Mouse (Mus musculus): ENCODE results near the gene Olfr718-ps1. TPM values are rescaled to one million over a fixed set of nuclear protein-coding genes. Genes with fewer than 3 reads are reported as not detected.
"Not testable (repeated sequence)": the region's sequence is repeated elsewhere in the genome, so short reads cannot be mapped to it uniquely, and the experiment has no call there.

Olfr718-ps1 gene
- polyA plus RNA-seq (2012; rRNA removed): not detected in 2 replicates

DNA sequence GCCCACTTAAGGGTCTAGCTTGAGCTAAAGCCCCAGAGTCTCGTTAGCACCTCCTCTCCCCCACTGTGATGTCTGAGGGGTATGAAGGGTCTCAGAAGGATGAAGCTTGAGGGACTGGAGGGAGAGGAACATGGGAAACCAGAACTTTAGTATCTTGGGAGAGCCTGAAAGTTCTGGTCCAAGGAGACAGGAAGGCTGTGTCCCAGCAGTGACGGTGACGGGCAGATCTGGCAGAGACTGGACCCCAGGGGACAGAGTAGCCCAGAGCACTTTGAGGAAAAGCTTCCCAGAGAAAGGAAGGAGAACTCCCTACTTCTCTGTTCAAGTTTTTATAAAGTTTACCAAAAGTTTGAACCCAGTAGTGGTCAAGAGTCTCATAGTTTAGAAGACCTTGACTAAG is at the start of gene Olfr718-ps1:
Olfr718-ps1 (minus strand) TSS at position 101 of the 400 bp plus-strand sequence.
- no peak for DNase-seq (ENCODE audit: low spot score)

GRCm38 (mm10) chr5:143196506-143196905 is 49.1 kb upstream of the Olfr718-ps1 start:
- DNase-seq (ENCODE audit: low spot score): no peak

DNA sequence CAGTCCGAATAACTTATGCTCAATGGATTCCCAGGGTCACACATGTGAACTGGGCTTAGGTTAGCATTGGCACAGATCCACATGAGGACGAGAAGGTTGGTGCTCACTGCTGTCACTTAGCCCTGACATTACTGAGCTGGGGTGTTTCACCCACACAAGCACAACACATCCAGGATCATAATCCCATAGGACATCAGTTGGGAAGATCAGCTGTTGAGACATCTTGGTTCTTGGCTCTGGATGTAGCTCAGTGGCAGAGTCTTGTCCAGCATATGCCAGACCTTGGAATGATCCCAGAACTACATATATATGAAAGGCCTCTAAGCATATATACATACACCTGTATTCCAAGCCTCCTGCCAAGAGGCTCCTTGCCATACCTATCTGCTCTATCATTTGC is 47.8 kb upstream of the Olfr718-ps1 start:
- DNase-seq (ENCODE audit: low spot score): no peak

DNA sequence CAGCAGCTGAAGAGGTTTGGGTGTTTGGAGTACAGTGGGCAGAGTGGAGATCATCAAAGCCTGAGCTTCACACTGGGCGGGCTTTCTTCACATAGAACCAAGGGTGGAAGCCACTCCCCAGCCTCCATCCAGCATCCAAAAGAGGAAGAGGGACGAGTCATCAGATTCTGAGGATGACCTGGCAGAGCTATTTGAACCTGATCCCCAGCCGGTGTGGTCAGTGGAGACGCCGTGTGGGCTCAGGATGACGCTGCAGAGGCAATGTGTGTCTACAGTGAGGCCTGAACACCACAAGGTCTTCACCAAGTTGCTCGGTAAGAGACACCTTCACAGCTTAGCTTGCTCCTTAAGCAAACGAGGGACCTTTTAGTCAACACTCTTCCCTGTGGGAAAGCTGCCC is 47.4 kb upstream of the Olfr718-ps1 start:
- not testable (repeated sequence) for DNase-seq (ENCODE audit: low spot score)

DNA sequence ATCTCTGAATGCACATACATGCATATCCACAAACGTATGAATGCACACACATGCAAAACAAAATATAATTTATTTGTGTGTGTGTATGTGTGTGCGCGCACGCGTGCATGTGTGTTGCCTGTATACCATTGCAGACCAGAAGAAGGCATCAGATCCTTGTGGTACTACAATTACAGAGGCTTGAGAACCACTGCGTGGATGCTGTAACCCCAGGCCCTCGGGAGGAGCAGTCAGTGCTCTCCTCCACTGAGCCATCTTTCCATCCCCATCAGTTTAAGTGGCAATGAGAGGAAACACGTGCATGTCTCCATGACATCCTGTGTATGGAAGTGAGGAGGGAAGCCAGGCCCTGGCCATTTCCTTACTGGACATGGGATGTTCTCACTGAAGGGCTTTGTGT is 45.4 kb upstream of the Olfr718-ps1 start:
- no peak for DNase-seq (ENCODE audit: low spot score)

GRCm38 (mm10) chr5:143188014-143188413 is 40.6 kb upstream of the Olfr718-ps1 start:
- DNase-seq (ENCODE audit: low spot score): not testable (repeated sequence)

DNA sequence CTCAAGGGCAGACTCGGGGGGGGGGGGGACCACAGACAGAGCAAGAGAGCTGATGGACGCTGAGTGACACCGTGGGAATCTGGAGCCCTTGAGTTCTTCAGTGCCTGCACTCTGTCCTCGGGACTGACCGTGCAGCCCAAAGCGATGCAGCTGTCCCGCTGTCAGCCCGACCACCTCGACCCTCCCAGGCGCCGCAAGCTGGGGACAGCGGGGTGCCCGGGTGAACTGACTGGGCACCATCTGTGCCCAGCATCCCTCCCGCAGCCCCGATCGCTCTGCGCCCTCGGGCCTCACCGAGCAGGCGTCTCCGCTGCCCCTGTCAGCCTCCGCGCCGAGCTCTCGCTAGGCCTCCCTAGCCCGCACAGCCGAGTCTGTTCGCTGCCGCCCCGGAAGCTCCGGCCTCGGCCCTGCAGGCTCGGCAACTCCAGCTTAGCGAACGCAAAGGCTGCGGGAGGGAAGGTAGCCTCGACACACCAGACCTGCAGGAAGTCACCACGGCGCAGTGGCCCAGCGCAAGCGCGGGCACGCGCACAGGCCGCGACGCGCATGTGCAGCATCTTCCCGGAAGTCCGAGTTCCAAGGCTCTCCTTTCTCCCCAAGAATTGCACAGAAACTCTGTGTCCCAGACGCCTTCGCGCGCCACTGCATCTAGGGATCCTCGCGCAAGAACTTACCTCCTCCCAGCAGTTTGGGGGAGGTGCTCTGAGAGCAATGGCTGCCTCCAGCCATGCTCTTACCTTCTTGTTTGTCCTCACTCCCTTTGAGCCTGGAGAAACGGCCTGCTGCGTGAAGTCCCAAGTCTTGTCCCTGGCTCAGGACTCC is 33.1 kb upstream of the Olfr718-ps1 start, which contains the start of the genes Rbak and Spdye4b:
Rbak (minus strand) TSS at position 521 of the 822 bp plus-strand sequence.
Spdye4b (plus strand) TSS at position 763 of the 822 bp plus-strand sequence.
- DNase-seq (ENCODE audit: low spot score): peak; percentile 73

DNA sequence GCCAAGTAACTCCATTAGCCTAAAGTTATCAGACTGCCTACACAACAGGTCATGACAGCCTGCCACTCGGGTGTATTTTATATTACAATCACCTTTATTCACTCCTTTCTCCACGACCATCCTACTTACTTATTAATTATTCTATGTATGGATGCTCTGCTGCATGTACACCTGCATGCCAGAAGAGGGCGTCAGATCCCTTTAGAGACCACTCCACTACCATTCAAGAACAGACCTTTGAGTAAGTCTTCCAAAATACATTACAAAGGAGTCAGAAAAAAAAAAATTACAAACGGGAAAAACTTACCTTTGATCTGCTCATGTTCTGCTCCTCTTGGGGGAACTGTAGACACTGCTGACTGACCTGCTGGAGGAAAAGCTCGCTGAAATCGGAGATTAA is 31.8 kb upstream of the Olfr718-ps1 start:
- no peak for DNase-seq (ENCODE audit: low spot score)

- DNase-seq (ENCODE audit: low spot score): no peak
Measured at GRCm38 (mm10) chr5:143177541-143178200, 30.3 kb upstream of the Olfr718-ps1 start.

DNA sequence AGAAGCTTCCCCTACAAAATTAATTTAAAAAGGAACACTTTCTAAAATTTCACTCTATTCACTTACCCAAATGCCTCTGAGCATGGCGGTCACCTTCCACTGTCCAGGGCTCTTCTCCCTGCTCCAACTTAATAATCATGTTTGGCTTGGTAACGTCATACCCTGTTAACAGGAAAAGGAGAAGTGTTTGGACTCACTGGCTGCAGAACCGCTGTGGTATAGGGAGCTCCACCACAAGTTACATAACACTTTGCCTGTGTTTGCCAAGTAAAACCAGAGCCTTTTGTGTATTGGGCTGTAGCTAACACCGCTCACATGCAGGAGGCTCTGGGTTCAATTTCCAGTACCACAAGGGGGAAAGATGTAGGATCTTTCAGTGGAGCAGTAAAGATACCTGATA is 28.6 kb upstream of the Olfr718-ps1 start:
- no peak for DNase-seq (ENCODE audit: low spot score)

DNA sequence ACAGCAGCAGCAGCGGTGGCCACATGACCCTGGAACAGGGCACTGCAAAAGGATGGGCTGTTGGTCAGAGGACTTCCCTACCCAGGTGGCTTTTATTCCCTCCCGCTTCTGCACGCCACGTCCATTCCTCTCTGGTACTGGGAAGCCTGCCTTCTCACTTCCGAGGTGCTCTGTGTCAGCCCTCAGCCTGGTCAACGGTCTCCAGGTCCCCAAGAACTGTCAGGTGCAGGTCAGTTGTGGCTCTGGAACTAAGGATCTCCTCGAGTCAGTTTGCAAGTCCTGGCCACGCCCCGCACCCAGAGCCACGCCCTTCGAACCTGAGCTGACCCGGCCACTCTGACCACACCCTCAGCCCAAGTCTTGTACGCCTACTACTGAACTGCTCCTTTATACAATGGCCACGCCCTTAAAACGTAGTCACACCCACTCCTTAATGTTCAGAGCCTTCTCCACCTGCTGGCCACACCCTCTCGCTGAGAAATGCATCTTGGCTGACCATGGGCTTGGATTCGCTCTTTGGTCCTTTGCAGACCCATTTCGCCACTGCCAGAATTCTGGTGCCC is 18.2 kb upstream of the Olfr718-ps1 start:
- DNase-seq (ENCODE audit: low spot score): no peak

- DNase-seq (ENCODE audit: low spot score): no peak
Measured at GRCm38 (mm10) chr5:143155534-143155933, 8.2 kb upstream of the Olfr718-ps1 start.

DNA sequence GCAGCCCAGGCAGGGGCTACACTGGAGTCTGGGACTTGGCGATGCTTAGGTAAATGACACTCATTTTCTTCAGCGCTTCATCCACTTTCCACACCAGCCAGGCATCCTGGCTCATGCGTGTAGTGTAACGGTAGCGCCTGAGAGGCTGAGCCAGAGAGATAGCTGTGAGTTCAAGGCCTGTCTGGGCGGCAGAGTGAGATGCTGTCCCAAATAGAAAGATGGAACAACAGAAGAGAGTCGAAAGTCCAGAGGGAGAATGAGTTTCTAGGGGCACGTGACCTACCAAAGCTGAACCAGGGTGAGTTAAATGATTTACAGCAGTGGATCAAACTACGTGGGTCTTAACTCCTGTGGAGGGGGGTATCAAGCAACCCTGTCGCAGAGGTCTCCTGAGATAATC is 6.4 kb upstream of the Olfr718-ps1 start:
- no peak for DNase-seq (ENCODE audit: low spot score)

GRCm38 (mm10) chr5:143150044-143150443 is 2.7 kb upstream of the Olfr718-ps1 start:
- DNase-seq (ENCODE audit: low spot score): no peak

DNA sequence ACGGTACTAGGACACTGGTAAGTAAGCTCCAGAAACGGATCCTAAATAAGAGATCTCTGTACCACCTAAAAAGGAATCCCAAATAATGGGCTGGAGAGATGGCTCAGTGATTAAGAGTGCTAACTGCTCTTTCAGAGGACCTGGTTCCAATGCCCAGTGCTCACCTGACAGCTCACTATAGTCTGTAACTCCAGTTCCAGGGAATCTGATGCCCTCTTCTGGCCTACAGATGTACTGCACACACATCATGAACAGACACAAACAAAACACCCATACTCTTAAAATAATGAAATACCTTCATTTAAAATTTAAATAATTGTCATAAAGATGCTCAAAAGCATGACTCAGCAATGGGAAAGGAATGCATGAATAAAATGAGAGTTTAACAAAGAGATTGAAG is 2.2 kb upstream of the Olfr718-ps1 start:
- no peak for DNase-seq (ENCODE audit: low spot score)

DNA sequence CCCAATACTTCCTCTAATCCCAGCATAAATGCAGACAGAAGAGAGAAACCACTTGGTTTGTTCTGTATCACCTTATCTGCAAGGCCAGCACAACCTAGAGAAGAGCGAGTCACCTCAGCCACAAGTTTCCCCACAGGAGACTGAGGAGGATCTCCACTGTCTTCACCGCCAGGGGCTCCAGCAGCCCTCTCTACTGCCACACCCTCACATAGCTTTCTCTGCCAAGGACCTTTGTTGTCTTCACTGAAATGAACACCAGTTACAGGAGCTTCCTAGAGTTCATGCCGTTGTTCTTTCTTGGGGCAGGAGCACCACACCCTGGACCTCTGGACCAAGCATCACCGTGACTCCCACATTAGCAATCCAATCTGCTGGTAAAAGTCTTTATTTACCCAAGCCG is 1.3 kb upstream of the Olfr718-ps1 start:
- no peak for DNase-seq (ENCODE audit: low spot score)

DNA sequence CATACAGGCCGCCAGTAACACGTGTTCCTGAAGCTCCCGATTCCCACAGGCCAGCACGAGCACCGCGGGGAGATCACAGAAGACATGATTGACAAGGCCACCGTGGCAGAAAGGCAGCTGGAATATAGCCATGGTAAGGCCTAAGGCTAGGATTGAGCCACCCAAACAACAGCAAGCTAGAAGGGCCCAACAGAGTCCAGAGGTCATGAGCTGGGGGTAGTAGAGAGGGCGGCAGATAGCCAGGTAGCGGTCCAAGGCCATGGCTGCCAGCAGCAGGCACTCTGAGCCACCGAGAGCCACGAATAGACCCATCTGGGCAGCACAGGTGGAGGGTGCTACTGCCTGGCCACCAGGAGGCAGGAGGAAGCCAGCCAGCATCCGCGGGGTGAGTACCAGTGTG is 9.8 kb downstream of the Olfr718-ps1 start:
- no peak for DNase-seq (ENCODE audit: low spot score)

- no peak for DNase-seq (ENCODE audit: low spot score)
Measured at GRCm38 (mm10) chr5:143135042-143135441, 12.3 kb downstream of the Olfr718-ps1 start.

DNA sequence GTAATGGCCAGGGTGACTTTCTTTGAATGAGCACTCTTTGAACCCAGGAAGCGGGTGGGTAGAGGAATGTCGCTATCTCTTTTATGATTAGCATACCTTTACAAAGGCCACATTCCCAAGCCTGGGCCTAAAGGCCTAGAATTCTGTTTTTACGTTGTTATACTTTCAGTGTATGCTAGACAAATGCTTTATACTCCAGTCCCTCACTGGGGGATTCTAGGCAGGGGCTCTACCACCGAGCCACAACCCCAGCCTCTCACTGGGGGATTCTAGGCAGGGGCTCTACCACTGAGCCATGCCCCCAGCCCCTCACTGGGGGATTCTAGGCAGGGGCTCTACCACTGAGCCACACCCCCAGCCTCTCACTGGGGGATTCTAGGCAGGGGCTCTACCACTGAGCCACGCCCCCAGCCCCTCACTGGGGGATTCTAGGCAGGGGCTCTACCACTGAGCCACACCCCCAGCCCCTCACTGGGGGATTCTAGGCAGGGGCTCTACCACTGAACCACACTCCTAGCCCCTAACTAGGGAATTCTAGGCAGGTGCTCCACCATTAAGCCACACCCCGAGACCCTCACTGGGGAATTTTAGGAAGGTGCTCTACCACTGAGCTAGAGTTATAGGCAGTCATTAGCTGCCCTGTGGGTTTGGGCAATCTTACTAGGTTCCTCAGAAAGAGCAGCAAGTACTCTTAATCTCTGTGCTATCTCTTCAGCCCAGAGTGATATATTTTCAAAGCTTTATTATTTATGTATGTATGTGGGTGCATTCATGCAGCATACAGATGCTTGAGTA is 13.0 kb downstream of the Olfr718-ps1 start:
- DNase-seq (ENCODE audit: low spot score): not testable (repeated sequence)

GRCm38 (mm10) chr5:143132935-143133514 is 14.4 kb downstream of the Olfr718-ps1 start:
- no peak for DNase-seq (ENCODE audit: low spot score)

GRCm38 (mm10) chr5:143130342-143130741 is 17.0 kb downstream of the Olfr718-ps1 start:
- no peak for DNase-seq (ENCODE audit: low spot score)

All from urinary bladder, adult 2 months (tissue).